Mouse (Mus musculus) ovary, adult 18-20 months (tissue): ENCODE results near the gene Zfp629.
"Not testable (repeated sequence)": the region's sequence is repeated elsewhere in the genome, so short reads cannot be mapped to it uniquely, and the experiment has no call there.

Experiments
- DNase-seq: peaks from one replicate; pipeline ENCODE4 v3.0.0; 2022; ENCODE audit warnings: low spot score, mixed read lengths

The Zfp629 gene

DNA sequence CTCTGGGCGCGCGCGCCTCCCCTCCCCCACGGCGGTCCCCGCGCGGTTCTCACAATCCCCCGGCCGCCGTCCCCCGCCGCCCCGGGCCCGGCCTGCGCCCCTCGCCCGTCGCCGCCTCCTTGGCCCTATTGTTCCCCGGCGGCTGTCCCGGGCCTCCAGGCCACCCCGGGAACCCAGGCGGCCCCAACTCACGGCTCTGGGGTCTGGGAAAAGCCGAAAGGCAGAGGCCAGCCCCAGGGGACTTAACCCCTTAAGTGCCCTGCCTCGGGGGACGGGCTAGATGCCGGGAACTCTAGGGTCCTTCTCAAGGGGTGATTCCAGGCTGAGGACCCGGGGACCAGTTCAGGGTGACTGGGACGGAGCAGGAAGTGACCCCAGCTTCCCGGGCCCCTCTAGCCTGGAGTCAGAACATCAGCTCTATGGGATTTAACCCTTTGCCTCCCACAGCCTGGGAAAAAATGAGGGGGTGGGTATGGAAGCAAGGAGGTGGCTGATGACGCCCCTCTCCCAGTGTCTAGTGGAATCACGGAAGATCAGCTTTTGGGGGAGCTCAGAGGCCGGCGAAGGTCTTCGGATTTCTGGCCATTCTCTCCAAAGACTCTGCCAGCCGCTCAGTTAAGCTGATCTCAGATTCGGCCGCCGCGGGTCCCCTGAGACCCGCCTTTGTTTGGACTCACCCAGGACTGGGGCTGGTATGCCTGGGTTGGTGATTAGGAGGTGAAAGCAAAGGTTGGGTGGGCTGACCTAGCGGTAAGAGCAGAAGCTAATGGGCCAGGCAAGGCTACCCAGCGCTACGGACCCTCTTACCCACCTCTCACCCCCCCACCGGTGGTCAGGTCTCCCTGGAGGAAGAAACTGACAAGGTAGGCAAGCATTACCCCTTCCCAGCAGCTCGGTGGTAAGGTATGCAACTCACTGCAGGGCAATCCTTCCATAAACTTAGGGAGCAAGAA, at the start of gene Zfp629:
Gene Zfp629 (minus strand): TSS at position 907 of the 953 bp plus-strand sequence.
- DNase-seq = peak; percentile 55

DNA sequence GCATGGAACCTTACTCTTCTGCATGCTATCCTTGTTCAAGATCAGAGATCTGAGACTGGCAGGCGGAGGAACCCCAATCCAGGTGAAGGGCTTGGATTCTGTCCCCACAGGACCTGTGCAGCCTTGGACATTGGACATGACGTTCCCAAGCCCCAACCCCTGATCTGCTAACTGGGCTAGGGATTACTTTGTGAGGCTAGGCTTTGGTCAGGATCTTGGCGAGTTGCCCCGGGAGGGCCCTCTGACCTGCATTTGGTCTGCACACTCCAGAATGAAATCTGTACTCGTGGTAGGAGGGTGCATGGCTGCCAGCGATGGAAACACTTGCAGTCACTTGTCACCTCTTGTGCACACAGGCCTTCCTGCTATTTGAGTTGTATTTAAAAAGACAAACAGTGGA, 47.3 kb upstream of the Zfp629 start:
- DNase-seq = no peak

DNA sequence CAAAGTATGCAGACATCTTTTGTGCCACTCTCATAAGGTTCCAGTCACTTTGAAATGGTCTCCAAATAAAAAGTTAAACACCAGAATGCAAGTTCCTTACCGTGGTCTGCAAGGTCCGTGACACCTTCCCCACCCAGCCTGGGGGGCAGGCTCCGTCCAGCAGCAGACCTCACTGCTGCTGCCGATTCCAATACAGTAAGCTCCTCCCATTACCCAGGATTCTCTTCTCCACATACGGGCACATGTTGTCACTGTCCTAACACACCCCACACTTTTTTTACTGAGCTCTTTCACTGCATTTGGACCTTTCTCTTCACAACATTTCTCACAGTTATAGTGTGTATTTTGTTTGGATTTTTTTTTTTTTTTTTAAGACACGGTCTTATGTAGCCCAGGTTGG, 46.2 kb upstream of the Zfp629 start:
- no peak for DNase-seq

DNA sequence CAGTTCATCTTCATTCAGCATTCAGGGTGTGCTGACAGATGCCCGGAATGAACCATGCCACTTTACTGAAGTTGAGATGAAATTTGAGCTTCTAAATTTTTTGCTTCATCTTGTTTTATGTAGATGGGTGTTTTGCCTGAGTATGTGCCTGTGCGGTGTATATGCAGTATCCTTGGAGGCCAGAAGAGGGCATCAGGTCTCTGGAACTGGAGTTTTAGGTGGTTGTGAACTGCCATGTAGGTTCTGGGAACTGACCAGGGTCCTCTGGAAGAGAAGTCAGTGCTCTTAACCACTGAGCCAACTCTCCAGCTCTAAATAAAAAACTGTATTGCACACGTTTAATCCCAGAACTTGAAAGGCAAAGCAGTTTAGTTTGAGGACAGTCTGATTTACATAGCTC, 45.3 kb upstream of the Zfp629 start:
- DNase-seq = no peak

DNA sequence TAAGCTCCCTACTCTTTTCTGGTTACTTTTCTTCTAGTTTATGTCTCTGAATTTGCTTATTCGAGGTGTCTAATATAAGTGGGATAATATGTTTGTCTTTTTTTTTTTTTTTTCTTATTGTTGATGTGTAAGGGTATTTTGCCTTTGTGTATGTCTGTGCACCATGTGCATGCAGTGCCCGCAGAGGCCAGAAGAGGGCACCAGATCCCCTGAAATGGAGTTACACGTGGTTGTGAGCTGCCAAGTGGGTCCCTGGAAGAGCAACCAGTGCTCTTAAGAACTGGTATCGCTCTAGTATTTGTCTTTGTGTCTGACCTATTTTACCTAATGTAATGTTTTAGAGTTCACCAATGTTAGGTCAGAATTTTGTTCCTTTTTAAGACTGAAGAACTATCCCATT, 41.3 kb upstream of the Zfp629 start:
- no peak for DNase-seq

DNA sequence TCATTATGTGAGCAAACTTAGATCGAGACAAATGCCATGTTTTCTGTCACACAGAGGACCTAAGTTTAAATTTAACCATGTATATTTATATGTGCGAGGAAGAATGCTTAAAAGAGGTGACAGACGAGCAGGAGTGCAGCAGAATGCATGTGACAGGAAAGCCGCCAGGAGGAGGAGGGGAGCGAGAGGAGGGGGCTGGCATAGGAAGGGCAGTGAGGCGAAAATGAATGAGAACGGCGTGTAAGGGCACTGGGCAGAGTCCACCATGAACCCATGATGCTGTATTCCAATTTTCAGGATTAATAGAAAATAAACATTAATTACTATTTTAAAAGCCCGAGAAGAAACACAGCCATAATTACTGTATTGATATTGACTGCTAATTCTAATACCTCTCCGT, 38.7 kb upstream of the Zfp629 start:
- DNase-seq = no peak

DNA sequence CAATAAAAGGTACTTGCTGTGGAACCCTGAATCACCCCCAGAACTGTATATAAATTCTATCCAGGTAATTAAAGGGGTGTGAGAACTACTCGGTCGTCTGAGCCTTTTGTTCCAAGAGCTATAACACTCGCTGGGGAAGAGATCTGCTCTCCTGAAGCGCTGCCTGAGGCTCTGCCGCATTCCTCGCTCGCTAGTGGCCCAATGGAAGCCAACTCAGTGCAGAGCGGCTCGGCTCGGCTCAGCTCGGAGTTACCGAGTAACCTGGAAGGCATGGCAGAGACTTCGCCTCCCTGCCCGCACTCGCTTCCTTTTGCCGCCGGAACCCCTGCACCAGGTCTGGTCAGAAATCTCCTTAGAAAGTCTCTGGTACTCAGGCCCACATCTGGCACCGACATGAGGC, 36.5 kb upstream of the Zfp629 start:
- DNase-seq = no peak

DNA sequence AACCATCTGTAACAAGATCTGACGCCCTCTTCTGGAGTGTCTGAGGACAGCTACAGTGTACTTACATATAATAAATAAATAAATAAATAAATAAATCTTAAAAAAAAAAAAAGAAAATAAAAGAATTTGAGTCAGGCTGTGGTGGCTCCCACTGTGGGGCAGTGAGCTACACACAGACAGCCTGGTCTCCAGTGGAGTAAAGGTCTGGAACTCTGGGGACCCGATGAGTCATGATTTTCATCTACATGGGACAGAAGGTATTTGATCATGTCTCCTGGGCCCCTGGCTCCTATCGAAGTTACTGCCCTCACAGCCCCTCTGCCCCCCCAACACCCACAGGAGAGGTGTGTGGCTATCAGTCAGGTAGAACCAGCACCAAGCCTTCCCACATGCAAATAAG, 36.0 kb upstream of the Zfp629 start:
- no peak for DNase-seq

DNA sequence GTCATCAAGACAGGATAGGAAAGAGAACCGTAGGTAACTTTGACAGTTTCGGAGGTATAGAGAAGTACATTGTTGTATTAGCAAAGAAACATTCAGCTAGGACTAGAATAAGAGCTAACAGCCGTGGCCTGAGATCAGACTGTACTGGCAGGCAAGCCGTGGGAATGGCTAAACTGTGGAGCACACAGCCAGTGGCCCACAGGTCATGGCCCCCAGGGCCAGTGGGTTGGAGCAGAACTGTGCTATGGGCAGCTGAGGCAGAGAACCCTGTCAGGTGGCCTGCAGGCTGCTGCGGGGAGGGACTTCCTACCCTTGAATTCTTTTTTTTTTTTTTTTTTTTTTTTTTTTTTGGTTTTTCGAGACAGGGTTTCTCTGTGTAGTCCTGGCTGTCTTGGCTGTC, 33.6 kb upstream of the Zfp629 start:
- DNase-seq = no peak

DNA sequence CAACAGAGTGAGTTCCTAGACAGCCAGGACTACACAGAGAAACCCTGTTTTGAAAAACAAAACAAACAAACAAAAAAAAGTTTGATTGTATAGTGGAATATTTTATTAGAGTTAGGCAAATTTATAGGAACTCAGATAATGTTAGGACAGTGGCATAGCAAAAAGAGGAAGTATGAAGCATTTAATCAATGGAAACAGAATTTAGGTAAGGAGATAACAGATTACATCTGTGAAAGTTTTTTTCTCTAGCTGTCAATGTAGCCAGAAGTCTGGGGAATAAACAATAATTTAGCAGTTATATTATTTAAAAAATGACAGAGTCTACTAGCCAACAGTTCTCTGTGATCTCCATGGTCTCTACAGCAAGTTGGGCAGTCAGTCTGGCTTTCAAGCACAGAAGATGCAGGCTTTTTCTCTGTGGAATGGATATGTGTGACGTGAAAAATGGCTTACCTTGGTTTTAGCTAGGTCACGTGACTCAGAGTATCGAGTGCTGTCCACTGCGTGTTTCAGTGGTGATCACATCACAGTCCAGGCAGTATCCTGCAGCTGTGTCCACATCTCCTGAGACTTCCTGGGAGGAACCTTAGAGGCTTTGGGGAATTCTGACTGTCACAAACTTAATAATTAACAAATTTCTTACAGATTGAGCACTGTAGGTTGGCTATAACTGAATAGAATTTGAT, 33.1 kb upstream of the Zfp629 start:
- no peak for DNase-seq

DNA sequence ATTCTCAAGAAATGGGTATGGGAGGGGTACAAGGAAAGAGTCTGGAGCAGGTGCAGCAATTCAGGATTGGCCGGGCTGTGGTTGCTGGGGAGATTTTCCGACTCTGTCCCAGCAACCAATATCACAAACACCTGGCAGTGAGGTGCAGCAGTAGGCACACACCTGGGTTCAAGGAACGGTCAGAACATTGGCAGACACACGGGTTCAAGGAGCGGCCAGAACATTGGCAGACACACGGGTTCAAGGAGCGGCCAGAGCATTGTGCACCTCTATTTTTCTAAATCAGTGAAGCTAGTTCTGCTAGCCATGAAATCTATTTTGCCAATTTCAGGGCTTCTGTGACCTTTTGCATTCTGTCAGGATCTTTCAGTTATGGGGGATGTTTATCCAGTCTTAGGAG, 32.0 kb upstream of the Zfp629 start:
- DNase-seq = not testable (repeated sequence)

DNA sequence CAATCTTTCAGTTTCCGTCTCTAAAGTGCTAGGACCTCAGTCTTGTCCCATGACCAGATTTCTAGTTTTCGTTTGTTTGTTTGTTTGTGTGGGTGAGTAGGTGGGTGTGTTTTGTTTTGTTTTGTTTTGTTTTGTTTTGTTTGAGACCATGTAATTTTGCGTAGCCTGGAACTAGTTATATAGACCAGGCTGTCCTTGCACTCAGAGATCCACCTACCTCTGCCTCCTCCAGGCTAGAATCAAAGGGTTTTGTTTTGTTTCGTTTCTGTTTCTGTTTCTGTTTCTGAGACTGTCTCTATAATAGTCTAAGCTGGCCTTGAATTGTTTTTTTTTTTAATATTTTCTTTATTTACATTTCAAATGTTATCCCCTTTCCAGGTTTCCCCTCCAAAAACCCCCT, 30.8 kb upstream of the Zfp629 start:
- DNase-seq = no peak

DNA sequence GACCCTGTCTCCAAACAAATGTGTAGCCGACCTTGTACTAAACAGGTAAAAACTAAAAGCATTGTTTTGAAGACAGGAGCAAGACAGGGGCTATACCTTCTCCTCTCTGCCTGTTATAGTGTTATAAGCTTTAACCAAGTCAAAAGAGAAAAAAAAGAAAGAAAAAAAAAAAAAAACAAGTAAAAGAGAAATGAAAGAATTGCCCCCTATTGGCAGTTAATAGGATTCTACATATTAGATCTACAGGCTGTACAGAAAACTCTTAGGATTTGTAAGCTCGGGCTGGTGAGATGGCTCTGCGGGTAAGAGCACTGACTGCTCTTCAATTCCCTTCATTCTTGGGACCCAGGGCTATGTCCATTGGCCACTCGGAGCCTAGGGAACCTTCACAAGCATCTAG, 26.7 kb upstream of the Zfp629 start:
- no peak for DNase-seq

DNA sequence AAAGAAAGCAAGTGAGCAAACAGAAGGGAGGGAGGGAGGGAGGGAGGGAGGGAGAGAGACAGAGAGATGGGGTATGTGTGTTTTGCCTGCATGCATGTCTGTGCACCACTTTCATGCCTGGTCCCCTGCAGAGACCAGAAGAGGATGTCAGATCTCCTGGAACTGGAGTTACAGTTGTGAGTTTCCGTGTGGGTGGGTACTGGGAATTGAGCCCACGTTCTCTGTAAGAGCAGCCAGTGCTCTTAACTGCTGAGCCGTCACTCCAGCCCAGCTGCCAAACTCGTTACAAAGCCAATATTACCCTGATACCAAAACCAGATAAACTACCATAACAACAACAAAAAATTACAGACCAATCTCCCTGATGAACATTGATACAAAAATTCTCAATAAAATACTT, 25.7 kb upstream of the Zfp629 start:
- no peak for DNase-seq

DNA sequence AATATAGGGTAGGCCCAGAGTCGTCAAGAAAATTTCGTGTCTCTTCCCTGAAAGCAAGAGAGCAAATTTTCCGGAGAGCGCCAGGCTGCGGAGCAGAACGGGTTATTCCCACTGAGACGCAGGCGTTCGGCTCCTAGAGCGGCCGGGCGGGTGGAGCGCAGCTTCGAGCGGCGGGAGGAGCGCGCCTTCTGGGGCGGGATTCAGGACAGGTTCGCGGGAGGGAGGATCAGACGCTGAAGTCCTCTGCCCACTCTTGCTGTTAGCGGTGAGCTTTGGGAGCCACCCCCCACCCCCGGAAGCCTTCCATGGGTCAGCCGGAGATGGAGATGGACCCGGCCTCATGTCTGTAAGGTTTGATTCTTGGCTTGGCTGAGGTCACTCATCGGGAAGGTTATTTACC, 21.4 kb upstream of the Zfp629 start:
- peak; percentile 67 for DNase-seq

DNA sequence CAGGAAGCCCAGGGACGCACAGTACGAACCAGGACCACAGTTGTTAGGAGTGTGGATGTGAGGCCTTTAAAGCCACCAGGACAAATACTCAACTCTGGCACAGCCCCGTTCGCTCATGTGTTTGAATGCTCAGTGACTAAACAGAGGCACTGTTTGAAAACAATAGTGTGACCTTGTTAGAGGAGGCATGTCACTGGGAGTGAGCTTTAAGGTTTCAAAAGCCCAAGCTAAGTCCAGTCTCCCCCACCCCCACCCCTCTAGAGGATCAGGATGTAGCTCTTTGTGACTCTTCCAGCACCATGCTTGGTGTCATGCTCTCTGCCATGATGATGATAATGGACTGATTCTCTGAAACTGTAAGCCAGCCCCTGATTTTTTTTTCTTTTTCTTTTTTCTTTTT, 15.8 kb upstream of the Zfp629 start:
- no peak for DNase-seq

DNA sequence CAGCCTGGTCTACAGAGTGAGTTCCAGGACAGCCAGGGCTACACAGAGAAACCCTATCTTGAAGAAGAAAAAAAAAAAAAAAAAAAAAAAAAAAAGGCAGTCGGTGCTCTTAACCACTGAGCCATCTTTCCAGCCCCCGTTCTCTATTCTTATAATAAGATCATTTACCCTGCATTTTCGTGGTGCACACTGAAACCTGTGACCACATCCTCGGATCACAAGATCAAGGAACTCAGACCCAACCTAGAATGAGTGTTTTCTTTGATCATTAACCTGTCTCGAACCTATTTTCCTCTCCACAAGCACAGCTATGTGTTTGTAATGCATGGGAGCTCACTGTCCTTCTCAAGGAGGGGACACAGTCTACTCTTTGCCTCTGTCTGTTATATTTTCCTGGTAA, 13.0 kb upstream of the Zfp629 start:
- DNase-seq = no peak

DNA sequence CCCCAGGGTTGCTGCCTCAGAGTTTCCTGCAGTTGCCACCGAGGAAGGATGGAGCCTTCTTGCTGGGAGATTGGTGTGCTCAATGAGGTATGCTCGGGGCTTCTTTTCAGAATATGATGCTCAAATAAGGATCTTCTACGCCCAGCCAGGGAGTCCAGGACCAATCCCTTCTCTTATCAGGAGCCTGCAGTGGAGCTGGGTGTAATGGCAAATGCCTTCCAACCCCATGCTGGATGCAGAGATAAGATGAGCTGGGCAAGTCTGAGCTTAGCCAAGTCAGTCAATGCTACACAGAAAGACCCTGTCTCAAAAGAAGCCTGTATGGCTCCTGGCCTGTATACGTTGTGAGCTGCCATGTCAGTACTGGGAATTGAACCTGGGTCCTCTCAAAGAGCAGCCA, 10.9 kb upstream of the Zfp629 start:
- no peak for DNase-seq

DNA sequence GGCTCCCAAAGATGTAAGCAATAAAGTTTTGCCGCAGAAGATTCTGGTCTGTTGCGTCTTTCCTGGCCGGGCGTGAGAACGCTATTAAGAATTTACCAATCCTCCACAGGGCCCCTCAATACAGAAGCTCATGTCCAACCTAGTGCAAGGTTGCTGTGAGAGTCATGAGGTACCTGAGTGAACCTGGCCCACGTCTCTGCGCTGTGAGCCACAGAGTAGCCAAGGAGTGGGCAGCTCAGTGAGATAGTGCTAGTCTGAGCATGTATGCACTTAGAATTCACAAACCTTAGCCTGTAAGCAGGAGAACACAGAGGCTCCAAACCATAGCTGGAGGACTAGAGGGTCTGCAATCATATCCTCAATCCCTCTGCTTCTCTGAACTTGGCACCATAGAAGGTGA, 10.4 kb upstream of the Zfp629 start:
- DNase-seq = no peak

DNA sequence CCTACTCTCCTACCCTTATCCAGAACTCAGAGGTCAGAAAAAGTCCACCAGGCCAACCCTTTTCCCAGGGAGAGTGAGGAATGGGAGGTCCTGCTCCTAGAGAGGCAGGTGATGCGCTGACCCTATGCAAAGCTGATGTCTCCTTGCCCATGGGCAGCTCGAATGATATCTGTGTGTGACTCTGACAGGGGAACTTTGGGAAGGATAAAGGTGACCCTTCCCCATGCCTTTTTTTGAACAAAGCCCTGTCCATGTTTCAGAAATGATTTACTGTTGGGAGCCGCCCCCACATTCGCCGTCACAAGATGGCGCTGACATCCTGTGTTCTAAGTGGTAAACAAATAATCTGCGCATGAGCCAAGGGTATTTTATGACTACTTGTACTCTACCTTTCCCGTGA, 2.8 kb upstream of the Zfp629 start:
- not testable (repeated sequence) for DNase-seq

DNA sequence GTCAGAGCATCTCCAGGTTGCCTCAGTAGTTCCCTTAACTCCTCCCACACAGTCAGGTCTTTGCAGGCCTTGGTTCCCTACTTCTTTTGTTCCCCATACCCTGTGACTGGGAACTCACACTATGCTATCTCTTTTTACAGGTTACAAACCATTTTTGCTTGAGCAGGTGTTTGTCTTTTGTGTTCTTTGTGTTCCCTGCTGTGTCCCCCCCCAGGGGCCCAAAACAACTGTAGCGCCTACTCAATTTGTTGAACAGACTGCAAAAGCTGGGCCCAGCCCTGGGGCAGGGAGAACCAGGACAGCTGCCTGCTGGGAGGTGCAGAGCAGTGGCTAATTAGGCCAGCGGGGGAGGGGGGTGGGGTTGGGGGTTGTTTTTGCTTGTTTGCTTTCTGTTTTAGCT, 2.4 kb upstream of the Zfp629 start:
- DNase-seq = no peak

DNA sequence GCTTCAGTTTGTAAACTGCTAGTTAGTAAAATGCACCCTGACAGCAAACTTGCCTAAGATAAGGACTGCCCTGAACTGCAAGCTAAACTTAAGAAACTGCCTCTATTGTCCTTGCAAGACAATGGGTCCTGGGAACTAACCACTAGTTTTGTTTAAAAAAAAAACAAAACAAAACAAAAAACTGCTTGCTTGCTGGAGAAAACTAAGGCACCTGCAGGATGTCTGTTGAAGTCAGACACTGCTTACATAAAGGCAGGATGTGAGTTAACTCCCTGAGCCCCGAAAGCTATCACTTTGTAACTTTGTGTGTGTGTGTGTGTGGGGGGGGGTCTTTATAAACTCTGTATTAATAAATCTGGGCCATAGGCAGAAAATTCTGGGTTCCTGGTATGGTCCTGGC, 1.3 kb upstream of the Zfp629 start:
- DNase-seq = no peak

DNA sequence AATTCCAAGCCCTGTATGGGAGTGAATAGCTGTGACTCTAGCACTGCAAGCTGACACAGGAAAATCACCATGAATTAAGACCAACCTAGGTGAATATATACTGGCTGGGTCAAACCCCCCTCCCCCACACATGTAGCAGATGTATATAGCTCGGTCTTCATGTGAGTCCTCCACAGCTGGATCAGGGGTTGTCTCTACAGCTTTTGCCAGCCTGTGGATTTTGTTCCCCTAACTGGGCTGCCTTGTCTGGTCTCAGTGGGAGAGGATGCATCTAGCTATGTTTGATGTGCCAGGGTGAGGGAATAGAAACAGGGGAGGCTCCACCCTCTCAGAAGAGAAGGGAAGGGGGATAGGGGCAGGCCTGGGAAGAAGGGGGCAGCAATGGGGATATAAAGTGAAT, 739 bp upstream of the Zfp629 start:
- no peak for DNase-seq

DNA sequence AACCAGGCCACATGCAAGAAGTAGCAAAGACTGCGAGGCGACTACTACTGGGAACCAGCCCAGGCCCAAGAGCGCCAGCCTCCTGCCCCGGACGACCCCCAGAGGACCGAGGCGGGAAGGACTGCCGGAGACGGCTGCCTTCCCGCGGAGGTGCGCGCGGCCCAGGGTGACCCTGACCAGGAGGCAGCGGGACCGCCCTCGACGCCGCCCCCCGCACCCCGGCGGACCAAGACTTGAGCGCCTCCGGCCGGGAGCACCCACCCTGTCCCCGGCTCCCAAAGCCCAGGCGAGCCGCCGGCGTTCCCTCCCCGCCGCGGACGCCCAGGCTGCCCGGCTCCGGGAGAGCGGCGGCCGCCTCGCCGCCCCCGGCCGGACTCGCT, 1.1 kb downstream of the Zfp629 start:
- peak; percentile 47 for DNase-seq
